Mouse (Mus musculus) cerebellum, adult 9-10 months (tissue): Measurements from ENCODE around the gene Gm10642.

Experiments used
- DNase-seq: peaks from one replicate; pipeline ENCODE4 v3.0.0; 2022

The Gm10642 gene

DNA sequence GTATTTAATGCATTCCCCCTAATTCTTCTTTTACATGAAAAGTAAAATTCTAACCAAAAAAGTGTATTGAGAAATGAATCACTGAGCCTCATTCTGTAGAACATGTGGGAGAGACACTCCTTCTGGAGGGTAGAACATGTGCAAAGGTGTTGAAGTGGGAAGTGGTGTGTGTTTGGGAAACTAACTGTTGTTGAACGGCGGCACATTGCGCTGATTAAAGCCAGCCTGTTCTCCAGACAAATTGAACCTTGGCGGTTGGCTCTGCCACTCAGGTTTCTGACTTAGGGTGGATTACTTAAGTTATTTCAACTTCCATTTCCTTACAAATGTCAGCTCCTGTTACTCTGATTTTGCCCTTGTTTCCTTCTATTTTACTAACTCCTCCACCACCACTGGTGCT, 17.6 kb downstream of the Gm10642 start:
- DNase-seq: no peak

DNA sequence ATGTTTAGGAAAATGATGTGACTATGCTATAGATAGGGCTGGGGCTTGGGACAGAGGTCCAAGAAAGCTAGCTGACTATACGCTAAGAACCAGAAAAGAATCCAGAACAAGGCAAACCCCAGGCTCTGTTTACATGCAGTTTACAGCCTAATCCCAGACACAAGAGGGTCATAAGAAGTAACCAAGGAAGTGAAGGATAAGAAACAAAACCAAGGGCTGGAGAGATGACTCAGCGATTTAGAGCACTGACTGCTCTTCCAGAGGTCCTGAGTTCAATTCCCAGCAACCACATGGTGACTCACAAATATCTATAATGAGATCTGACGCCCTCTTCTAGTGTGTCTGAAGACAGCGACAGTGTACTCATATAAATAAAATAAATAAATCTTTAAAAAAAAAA, 19.1 kb downstream of the Gm10642 start:
- DNase-seq: no peak

DNA sequence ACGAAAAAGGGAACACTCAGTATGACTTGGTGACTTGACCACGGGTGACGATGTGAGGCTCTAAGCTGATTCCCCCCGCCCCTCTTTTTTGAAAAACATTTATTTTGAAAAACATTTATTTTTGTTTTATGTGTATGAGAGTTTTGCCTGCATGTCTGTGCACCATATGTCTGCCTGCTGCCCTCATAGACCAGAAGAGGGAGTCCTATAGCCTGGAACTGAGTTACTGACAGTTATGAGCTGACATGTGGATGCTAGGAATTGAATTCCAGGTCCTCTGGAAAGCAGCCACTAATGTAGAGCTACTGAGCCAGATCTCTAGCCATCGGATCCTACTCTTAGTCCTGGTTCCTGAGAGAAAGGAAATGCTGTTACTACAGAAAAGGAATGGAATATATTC, 19.9 kb downstream of the Gm10642 start:
- no peak for DNase-seq

DNA sequence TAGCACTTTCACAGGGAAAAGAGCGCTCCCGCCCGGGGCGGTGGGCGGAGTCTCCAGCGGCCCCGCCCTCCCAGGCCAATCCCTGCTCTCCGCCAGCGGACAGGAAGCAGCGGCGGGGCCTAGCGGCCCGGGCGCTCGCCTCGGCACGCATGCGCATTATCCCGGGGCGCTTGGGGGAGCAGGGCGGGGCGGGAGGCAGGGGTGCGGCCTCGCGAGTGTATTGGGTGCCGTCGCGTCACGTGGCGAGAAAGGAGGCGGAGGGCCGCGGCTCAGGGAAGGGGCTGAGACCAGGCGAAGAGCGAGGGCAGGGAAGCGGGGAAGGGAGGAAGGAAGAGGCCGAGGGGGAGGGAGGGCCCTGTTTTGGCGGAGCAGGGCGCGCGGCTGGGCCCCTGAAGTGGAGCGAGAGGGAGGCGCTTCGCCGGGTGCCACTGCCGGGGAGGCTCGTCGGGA, 22.7 kb downstream of the Gm10642 start, which contains the start of gene Adam10:
Adam10 (plus strand) TSS at position 316 of the 450 bp plus-strand sequence.
- DNase-seq: peak; percentile 99

DNA sequence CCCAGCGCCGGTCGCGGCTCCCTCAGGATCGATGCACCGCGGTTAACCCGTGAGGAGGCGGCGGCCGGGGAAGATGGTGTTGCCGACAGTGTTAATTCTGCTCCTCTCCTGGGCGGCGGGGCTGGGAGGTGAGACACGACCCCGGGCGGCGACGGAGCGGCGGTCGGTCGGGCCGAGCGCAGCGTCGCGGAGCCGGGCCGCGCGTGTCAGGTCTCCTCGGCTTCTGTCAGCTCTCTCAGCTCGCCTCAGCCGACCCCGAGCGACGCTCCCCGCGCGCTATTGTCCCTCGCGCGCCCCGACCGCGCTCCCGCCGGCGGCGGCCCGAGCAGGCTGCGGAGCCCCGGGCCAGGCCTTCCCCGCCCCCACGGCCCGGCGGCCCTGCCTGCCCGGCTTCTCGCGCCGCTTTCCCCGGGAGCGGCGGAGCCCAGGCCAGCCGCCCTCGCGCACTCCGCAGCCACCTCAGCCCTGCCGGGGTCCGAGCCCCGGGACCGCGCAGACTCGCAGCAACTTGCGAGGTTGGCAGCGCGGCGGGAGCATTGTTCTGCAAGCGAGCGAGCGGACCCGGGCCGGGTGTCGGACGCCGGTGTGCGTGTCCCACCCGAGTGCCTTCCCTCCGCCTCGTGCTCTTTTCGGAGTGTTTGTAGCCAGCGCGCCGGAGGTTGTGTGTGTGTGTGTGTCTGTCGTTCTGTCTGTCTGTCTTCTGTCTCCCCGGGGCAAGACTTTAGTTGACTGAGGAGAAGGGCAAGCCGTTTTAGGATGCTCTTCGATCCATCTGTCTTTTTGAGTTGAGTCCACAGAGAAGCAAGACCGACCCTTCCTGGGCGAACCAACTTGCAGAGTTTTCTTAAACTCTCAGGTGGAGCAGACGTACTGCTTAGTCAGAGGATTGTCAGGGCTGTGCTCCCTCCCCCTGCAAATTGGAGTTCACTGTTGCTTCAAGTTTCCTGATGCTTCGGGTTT, 23.4 kb downstream of the Gm10642 start:
- DNase-seq: no peak

DNA sequence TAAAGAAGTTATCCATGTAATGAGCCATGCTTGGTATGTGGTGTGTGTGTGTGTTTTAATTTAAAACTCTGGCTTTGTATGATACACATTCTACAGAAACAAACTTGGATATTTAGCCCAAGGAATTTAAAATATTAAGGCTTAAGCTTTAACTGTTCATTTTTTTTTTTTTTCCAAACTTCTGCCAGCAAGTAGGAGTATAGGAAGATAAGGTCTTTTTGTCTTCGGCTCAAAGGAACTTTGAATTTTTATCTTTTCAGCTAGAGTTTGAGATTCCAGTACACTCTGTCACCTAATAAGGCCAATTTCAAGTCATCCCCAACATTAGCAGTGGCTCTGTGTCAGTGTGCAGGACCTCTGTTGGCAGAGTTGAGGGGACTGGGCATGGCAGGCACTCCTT, 26.2 kb downstream of the Gm10642 start:
- DNase-seq: no peak

DNA sequence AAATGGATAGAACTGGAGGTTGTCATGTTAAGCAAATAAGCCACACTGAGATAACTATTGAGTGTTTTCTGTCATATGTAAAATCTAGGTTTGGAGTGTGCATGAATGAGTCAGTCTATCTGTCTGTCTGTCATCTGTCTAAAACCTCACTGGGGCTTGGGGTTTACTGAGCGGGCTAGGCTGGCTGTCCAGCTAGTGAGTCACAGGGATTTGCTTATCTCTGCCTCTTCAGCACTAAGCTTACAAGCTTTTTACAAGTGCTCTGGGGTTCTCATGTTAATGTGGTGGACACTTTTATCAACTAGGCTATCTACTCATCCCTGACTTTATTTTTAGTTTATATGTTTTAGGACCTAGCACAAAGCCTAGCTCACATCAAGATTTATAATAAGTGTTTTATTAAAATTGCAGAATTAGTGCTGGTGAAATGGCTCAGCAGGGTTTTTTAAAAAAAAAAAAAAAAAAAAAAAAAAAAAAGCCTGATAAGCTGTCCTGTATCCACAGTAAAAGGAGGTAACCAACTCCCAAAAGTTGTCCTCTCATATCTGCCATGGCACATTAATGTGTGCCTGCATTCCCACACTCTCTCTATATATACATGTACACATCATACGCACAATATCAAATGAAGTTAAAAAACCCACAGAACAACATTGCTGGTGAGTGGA, 32.4 kb downstream of the Gm10642 start:
- no peak for DNase-seq

DNA sequence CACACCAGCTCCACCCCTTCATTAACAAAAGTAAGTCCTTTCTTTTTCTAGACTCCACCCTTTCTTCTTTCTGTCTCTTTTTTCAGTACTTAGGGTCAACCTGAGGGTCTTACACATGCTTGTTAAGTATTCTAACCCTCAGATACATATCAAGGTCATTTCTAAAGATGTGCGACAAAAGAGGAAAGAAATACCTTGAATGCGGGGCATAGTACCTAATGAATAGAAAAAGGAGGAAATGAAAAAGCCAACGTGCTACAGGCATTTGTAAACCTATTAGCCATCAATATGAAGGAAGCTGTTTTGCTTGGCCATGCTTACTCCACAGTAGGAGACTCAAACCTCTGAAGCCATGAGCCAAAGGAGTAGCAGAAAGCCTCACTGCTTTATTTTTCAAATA, 33.9 kb downstream of the Gm10642 start:
- DNase-seq: no peak

DNA sequence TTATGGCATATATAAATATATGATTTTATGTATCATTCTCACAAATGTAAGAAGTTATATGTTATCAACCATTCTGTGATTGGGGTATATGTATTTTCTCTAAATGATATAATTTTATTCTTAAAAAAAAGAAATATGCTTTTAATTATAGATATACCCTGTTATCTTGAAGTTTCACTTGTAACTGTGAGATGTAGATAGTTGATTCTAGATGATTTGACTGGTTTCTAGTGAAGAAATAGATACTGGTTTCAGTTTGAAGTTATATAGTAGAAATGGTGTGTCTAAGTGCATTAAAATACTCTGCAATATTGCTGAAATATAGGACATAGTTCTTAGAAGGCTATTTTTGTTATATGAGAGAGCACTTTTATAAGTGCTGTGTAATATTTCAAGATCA, 34.5 kb downstream of the Gm10642 start:
- DNase-seq: no peak

DNA sequence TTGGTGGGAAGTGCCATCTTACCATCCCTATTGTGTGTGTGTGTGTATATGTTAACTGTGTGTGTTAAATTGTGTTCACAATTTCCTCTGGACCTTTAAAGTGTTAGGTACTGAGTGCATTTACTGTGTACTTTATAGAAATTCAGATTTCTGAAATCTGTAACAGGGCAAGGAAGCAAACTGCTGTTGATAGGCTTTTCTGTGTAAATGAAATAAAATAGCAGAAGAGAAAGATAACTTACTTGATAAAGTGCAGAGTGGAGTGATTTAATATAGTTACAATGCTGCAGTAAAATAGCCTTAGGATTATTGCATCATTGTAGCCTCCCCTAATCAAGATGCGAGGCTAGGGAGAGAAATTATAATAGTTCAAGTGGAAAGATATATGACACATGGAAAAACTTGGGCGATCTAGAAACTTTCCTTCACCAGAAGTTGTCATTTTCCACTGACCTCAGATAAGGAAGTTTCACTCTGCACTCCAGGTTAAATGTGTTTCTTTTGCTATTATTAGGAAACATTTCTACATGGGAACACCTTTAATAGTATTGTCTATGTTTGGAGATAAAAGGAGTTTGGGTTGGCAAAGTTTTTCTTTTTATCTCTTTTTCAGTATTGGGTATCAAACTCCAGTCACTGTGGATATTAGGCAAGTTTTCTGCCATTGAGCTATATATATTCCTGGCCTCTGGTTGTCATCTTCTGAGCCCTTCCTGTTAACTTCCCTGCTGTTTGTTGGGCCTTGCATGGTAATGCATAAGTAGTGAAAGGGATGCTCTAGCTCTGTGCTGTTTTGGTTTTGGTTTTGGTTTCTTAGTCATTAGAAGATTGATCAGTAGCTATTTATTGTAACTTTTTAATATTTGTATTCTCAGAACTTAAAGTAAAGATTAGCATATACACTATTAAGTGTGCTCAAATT, 36.0 kb downstream of the Gm10642 start:
- DNase-seq: no peak

DNA sequence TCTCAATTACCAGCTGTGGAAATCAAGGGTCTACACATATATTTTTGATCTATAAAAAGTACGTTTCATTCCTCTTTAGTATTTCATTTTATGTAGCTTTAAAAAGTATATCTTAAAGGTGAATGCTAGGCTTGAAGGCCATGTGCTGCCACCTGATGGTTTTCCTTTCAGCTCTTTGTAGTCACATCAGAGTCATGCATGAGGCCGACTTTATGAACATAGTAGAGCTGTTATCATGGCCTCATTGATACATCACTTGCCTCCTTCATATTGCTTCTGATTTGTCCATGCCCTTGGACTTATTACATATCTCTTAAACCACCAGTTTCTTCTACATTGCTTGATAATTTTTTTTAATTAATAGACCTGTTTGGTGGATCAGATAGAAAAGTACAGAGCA, 39.7 kb downstream of the Gm10642 start:
- DNase-seq: no peak

DNA sequence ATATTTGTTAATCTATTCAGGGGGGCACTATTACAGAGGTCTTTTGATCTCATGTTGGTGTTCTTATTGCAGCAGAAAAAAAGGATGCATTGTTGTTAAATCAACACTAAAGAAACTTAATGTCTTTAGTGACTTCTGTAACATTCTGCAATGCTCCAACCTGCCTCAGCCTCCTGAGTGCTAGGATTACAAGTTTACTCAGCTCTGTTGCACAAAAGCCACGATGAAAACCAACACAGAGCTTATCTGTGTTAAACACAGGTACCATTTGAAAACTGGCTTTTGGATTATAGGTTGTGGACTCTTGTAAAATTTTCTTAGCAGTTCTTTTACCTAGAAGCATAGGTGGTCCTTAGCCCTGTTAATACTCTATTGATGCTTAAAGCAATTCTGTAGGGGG, 42.0 kb downstream of the Gm10642 start:
- no peak for DNase-seq

DNA sequence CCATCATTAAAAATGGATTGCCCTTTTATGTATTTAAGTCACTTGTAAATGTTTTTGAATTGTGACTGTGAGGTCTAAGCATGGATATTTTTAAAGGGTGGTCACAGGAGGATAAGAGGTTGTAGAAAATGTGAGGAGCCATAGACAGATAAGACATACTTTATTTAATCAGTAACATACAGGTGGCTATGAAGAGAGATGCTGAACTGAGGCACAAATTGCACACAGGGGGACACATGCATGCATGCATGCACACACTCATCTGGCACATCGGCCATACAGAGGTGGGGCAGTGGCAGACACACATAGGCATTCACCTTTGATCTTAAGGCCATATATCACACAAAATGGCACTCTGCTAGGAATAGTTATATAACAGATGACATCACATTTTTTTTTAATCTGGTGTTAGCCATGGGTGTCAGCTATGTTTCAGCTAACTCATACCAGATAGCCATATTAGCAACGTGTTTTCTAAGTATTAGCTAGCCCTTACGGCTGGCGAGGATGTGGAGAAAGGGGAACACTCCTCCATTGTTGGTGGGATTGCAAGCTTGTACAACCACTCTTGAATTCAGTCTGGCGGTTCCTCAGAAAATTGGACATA, 47.6 kb downstream of the Gm10642 start:
- no peak for DNase-seq

DNA sequence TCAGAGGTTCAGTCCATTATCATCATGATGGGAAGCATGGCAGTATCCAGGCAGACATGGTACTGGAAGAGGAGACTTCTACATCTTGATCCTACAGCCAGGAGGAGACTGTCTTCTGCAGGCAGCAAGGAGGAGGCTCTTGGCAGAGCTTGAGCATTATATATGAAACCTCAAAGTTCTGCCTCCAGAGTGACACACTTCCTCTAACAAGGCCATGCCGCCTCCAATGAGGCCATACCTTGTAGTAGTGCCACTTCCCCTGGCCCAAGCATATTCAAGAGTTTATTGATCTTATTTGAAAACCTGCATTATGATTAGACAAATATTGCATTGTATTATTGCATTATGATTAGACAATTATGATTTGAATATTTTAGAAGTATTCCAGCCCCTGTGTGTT, 50.4 kb downstream of the Gm10642 start:
- no peak for DNase-seq
